Mouse (Mus musculus): ENCODE results near the gene Camk1. TPM values are rescaled to one million over a fixed set of nuclear protein-coding genes. Genes with fewer than 3 reads are reported as not detected.

Camk1 gene
- polyA plus RNA-seq, 1 experiment from 2014 or later = 78.0 TPM

GRCm38 (mm10) chr6:113331721-113332120, 12.1 kb downstream of the Camk1 start:
- no peak for ATAC-seq (ENCODE audit: low read depth)
- H3K4me1 ChIP-seq (replicated peaks) = peaks cover 18% of the 10 kb centered on the region
- H3K27me3 ChIP-seq = no peaks in the 10 kb centered on the region
- H3K9me3 ChIP-seq = no peaks in the 10 kb centered on the region
- no peak overlapping the region for H3K27ac ChIP-seq (replicated peaks)
- peaks cover 63% of the 10 kb centered on the region for H3K36me3 ChIP-seq
- H3K4me2 ChIP-seq = no peak overlapping the region
- H3K9ac ChIP-seq = no peak overlapping the region
- H3K4me3 ChIP-seq = no peak overlapping the region
- 93% methylated on average over 11 of the region's 11 CpGs for WGBS

- Histone ChIP-seq H3K4me1 (replicated peaks) (peaks cover 25% of the 10 kb centered on the region), H3K36me3 (peaks cover 53% of the 10 kb centered on the region), H3K4me3 (no peak overlapping the region), H3K9me3 (no peaks in the 10 kb centered on the region), H3K9ac (no peak overlapping the region), H3K27me3 (no peaks in the 10 kb centered on the region), H3K4me2 (no peak overlapping the region), H3K27ac (replicated peaks) (no peak overlapping the region)
- 71% methylated on average over 2 of the region's 2 CpGs for WGBS
- ATAC-seq (ENCODE audit: low read depth) = no peak
These were observed 13.2 kb downstream of the Camk1 start for GRCm38 (mm10) chr6:113330547-113330946.

- no peak overlapping the region for H3K4me2 ChIP-seq
- no peak overlapping the region for H3K4me3 ChIP-seq
- H3K36me3 ChIP-seq = peaks cover 53% of the 10 kb centered on the region
- 94% methylated on average over 1 of the region's 1 CpGs for WGBS
- H3K27ac ChIP-seq (replicated peaks) = no peak overlapping the region
- H3K27me3 ChIP-seq = no peaks in the 10 kb centered on the region
- H3K9ac ChIP-seq = no peak overlapping the region
- H3K4me1 ChIP-seq (replicated peaks) = peaks cover 27% of the 10 kb centered on the region
- no peak for ATAC-seq (ENCODE audit: low read depth)
- H3K9me3 ChIP-seq = no peaks in the 10 kb centered on the region
These were observed 14.4 kb downstream of the Camk1 start for GRCm38 (mm10) chr6:113329396-113329795.

- under 1% methylated on average over 52 of the region's 52 CpGs for WGBS
- peaks cover 58% of the 10 kb centered on the region for H3K36me3 ChIP-seq
- peak within 1 kb of the TSS; percentile 94 for H3K4me2 ChIP-seq
- peak within 1 kb of the TSS; percentile 60 for H3K4me3 ChIP-seq
- peak within 1 kb of the TSS; percentile 93 for H3K27ac ChIP-seq (replicated peaks)
- H3K9ac ChIP-seq = peak within 1 kb of the TSS; percentile 86
- no peaks in the 10 kb centered on the region for H3K9me3 ChIP-seq
- no peaks in the 10 kb centered on the region for H3K27me3 ChIP-seq
- ATAC-seq (ENCODE audit: low read depth) = peak; percentile 99
- peaks cover 14% of the 10 kb centered on the region for H3K4me1 ChIP-seq (replicated peaks)
These were observed 17.1 kb downstream of the Camk1 start, which contains the start of gene Ogg1 for GRCm38 (mm10) chr6:113326533-113327315. TSS of gene Ogg1 (plus strand) at chr6:113326972.

- WGBS = 96% methylated on average over 3 of the region's 3 CpGs
- H3K9me3 ChIP-seq = no peaks in the 10 kb centered on the region
- ATAC-seq (ENCODE audit: low read depth) = no peak
- H3K4me3 ChIP-seq = no peak overlapping the region
- no peak overlapping the region for H3K4me2 ChIP-seq
- H3K27me3 ChIP-seq = no peaks in the 10 kb centered on the region
- H3K27ac ChIP-seq (replicated peaks) = no peak overlapping the region
- no peak overlapping the region for H3K9ac ChIP-seq
- H3K4me1 ChIP-seq (replicated peaks) = 0 out of 2 replicates have a peak, but pooled peaks cover 2% of the 10 kb centered on the region
- peaks cover 91% of the 10 kb centered on the region for H3K36me3 ChIP-seq
These were observed 27.8 kb downstream of the Camk1 start for GRCm38 (mm10) chr6:113315972-113316371.

- WGBS = 34% methylated on average over 5 of the region's 5 CpGs
- Histone ChIP-seq H3K4me1 (replicated peaks) (peaks cover 34% of the 10 kb centered on the region), H3K4me3 (peak overlapping the region; percentile 98), H3K36me3 (peaks cover 26% of the 10 kb centered on the region), H3K4me2 (peak overlapping the region; percentile 100), H3K9ac (peak overlapping the region; percentile 92), H3K27ac (replicated peaks) (peak overlapping the region; percentile 99), H3K27me3 (no peaks in the 10 kb centered on the region), H3K9me3 (no peaks in the 10 kb centered on the region)
- no peak for ATAC-seq (ENCODE audit: low read depth)
These were observed 35.6 kb downstream of the Camk1 start for GRCm38 (mm10) chr6:113308141-113308540.

GRCm38 (mm10) chr6:113307481-113308121, 36.2 kb downstream of the Camk1 start:
- Histone ChIP-seq H3K4me3 (peak overlapping the region; percentile 98), H3K27me3 (no peaks in the 10 kb centered on the region), H3K4me2 (peak overlapping the region; percentile 100), H3K9ac (peak overlapping the region; percentile 92), H3K36me3 (peaks cover 21% of the 10 kb centered on the region), H3K9me3 (no peaks in the 10 kb centered on the region), H3K27ac (replicated peaks) (peak overlapping the region; percentile 99), H3K4me1 (replicated peaks) (peaks cover 34% of the 10 kb centered on the region)
- ATAC-seq (ENCODE audit: low read depth) = peak; percentile 5; the same call in 1 of the 2 replicates
- WGBS = under 1% methylated on average over 34 of the region's 34 CpGs

GRCm38 (mm10) chr6:113306986-113307349, 36.8 kb downstream of the Camk1 start, which contains the start of gene Brpf1:
TSS of gene Brpf1 (plus strand) at chr6:113307137.
- ATAC-seq (ENCODE audit: low read depth) = peak; percentile 68
- WGBS = under 1% methylated on average over 32 of the region's 32 CpGs
- Histone ChIP-seq H3K27me3 (no peaks in the 10 kb centered on the region), H3K27ac (replicated peaks) (peak within 1 kb of the TSS; percentile 99), H3K9me3 (no peaks in the 10 kb centered on the region), H3K9ac (peak within 1 kb of the TSS; percentile 92), H3K4me3 (peak within 1 kb of the TSS; percentile 98), H3K4me2 (peak within 1 kb of the TSS; percentile 100), H3K4me1 (replicated peaks) (peaks cover 34% of the 10 kb centered on the region), H3K36me3 (peaks cover 15% of the 10 kb centered on the region)

- Histone ChIP-seq H3K4me2 (peak overlapping the region; percentile 100), H3K4me1 (replicated peaks) (peaks cover 34% of the 10 kb centered on the region), H3K4me3 (peak overlapping the region; percentile 98), H3K27ac (replicated peaks) (peak overlapping the region; percentile 99), H3K9ac (peak overlapping the region; percentile 92), H3K27me3 (no peaks in the 10 kb centered on the region), H3K9me3 (no peaks in the 10 kb centered on the region), H3K36me3 (peaks cover 15% of the 10 kb centered on the region)
- under 1% methylated on average over 50 of the region's 50 CpGs for whole genome bisulfite sequencing
- ATAC-seq (ENCODE audit: low read depth) = peak; percentile 98
These were observed 37.3 kb downstream of the Camk1 start for GRCm38 (mm10) chr6:113306322-113306985.

GRCm38 (mm10) chr6:113302258-113302657, 41.5 kb downstream of the Camk1 start:
- Histone ChIP-seq H3K4me1 (replicated peaks) (peaks cover 7% of the 10 kb centered on the region), H3K9me3 (no peaks in the 10 kb centered on the region), H3K36me3 (no peaks in the 10 kb centered on the region), H3K27me3 (no peaks in the 10 kb centered on the region), H3K27ac (replicated peaks) (no peak overlapping the region), H3K4me2 (no peak overlapping the region), H3K9ac (no peak overlapping the region), H3K4me3 (no peak overlapping the region)
- 32% methylated on average over 3 of the region's 3 CpGs for WGBS
- ATAC-seq (ENCODE audit: low read depth) = no peak

GRCm38 (mm10) chr6:113301350-113301749, 42.4 kb downstream of the Camk1 start:
- H3K9ac ChIP-seq = no peak overlapping the region
- no peak overlapping the region for H3K27ac ChIP-seq (replicated peaks)
- no peak overlapping the region for H3K4me3 ChIP-seq
- H3K9me3 ChIP-seq = no peaks in the 10 kb centered on the region
- no peaks in the 10 kb centered on the region for H3K36me3 ChIP-seq
- WGBS = 84% methylated on average over 5 of the region's 5 CpGs
- no peak overlapping the region for H3K4me2 ChIP-seq
- no peak for ATAC-seq (ENCODE audit: low read depth)
- peaks cover 7% of the 10 kb centered on the region for H3K4me1 ChIP-seq (replicated peaks)
- no peaks in the 10 kb centered on the region for H3K27me3 ChIP-seq

GRCm38 (mm10) chr6:113296639-113297038, 47.1 kb downstream of the Camk1 start:
- Histone ChIP-seq H3K36me3 (no peaks in the 10 kb centered on the region), H3K4me2 (no peak overlapping the region), H3K9ac (no peak overlapping the region), H3K27ac (replicated peaks) (no peak overlapping the region), H3K4me3 (no peak overlapping the region), H3K9me3 (no peaks in the 10 kb centered on the region), H3K4me1 (replicated peaks) (no peaks in the 10 kb centered on the region), H3K27me3 (no peaks in the 10 kb centered on the region)
- ATAC-seq (ENCODE audit: low read depth) = no peak
- WGBS = 71% methylated on average over 4 of the region's 4 CpGs
